Mouse (Mus musculus): ENCODE data around the gene Prkar1a.

- TF ChIP-seq POLR2A (IDR thresholded peaks at IDR 0.05; ENCODE audit: borderline replicate concordance, low read depth, low read length): no peak
- TF ChIP-seq CTCF (IDR thresholded peaks at IDR 0.05; ENCODE audit: low read depth, low read length): no peak
Measured at GRCm38 (mm10) chr11:109699784-109700183, 50.6 kb downstream of the Prkar1a start.
